Mouse (Mus musculus) regulatory T cell (primary cell): ENCODE measurements around the gene Peg10.
"Not testable (repeated sequence)": the region's sequence is repeated elsewhere in the genome, so short reads cannot be mapped to it uniquely, and the experiment has no call there.

Source experiments
- in situ Hi-C: fragments of 300-600 bp; cut with MboI, MseI; formaldehyde crosslinking; loops from one replicate; pipeline ENCODE4 v1.15.1; 2025; ENCODE audit warnings: high pct_unique_total_duplicates

Peg10 gene

GRCm38 (mm10) chr6:4748506-4748961 lies 1.4 kb downstream of the Peg10 start:
- in situ Hi-C loops = no loop called here

- in situ Hi-C loops = no loop called here
These were observed 2.0 kb downstream of the Peg10 start for GRCm38 (mm10) chr6:4749091-4749490.

GRCm38 (mm10) chr6:4751355-4751754 lies 4.2 kb downstream of the Peg10 start:
- in situ Hi-C loops = no loop called here

- in situ Hi-C loops = no loop called here
These were observed 7.2 kb downstream of the Peg10 start for GRCm38 (mm10) chr6:4754286-4754685.

- in situ Hi-C loops = no loop called here
These were observed 7.8 kb downstream of the Peg10 start for GRCm38 (mm10) chr6:4754886-4755285.

- in situ Hi-C loops = not testable (repeated sequence)
These were observed 14.5 kb downstream of the Peg10 start for GRCm38 (mm10) chr6:4761415-4762142.

GRCm38 (mm10) chr6:4762252-4762651 lies 15.1 kb downstream of the Peg10 start:
- in situ Hi-C loops = no loop called here

- in situ Hi-C loops = no loop called here
These were observed 49.2 kb downstream of the Peg10 start for GRCm38 (mm10) chr6:4796281-4796680.

- in situ Hi-C loops = not testable (repeated sequence)
These were observed 50.2 kb downstream of the Peg10 start for GRCm38 (mm10) chr6:4797317-4797716.

- in situ Hi-C loops = no loop called here
These were observed 51.3 kb downstream of the Peg10 start for GRCm38 (mm10) chr6:4798382-4798781.

GRCm38 (mm10) chr6:4799359-4799758 lies 52.3 kb downstream of the Peg10 start:
- in situ Hi-C loops = no loop called here

- in situ Hi-C loops = no loop called here
These were observed 59.9 kb downstream of the Peg10 start for GRCm38 (mm10) chr6:4806981-4807380.
